Mouse (Mus musculus): ENCODE data around the gene Foxc2.

GRCm38 (mm10) chr8:121083936-121084209, 32.1 kb upstream of the Foxc2 start:
- no peak for TF ChIP-seq CTCF (IDR thresholded peaks at IDR 0.05; ENCODE audit: low read depth, low read length)
- TF ChIP-seq POLR2AphosphoS5 (IDR thresholded peaks at IDR 0.05; ENCODE audit: insufficient replicate concordance, low read depth, low read length): no peak
- TF ChIP-seq GATA1 (IDR thresholded peaks at IDR 0.05; ENCODE audit: borderline replicate concordance, low read length): no peak
- TF ChIP-seq TAL1 (conservative IDR thresholded peaks at IDR 0.05; ENCODE audit: low read depth, low read length): no peak
- TF ChIP-seq GATA2 (IDR thresholded peaks at IDR 0.05; ENCODE audit: borderline replicate concordance, low read depth, low read length): no peak
